Mouse (Mus musculus) testis, adult 2 months (tissue): Measurements from ENCODE around the gene Me1. TPM values are rescaled to one million over a fixed set of nuclear protein-coding genes. Genes with fewer than 3 reads are reported as not detected.

Experiments
- H3K27ac ChIP-seq: fragments of 200-500 bp; 2 replicates; pipeline ENCODE4 v1.5.1; 2012; ENCODE audit warnings: low read depth, low read length; ENCODE audit not compliant: control insufficient read depth, insufficient read depth
- H3K27me3 ChIP-seq: fragments of 200-500 bp; 2 replicates; pipeline ENCODE4 v1.6.1; 2012; ENCODE audit warnings: mild to moderate bottlenecking, low read length, moderate library complexity; ENCODE audit not compliant: control insufficient read depth, insufficient read depth
- H3K36me3 ChIP-seq: fragments of 200-500 bp; 2 replicates; pipeline ENCODE4 v1.6.1; 2012; ENCODE audit warnings: mild to moderate bottlenecking, low read length; ENCODE audit not compliant: control insufficient read depth, insufficient read depth
- H3K4me1 ChIP-seq: fragments of 200-500 bp; 2 replicates; pipeline ENCODE4 v1.6.1; 2012; ENCODE audit warnings: low read length; ENCODE audit not compliant: control insufficient read depth, insufficient read depth
- H3K4me3 ChIP-seq: fragments of 200-500 bp; 2 replicates; pipeline ENCODE4 v1.5.1; 2012; ENCODE audit warnings: low read depth, mild to moderate bottlenecking, low read length, moderate library complexity, mixed read lengths; ENCODE audit not compliant: control insufficient read depth
- CTCF ChIP-seq: fragments of 200-500 bp; IDR thresholded peaks from 2 replicates; pipeline ENCODE4 v1.5.1; 2012; ENCODE audit warnings: low read depth, mild to moderate bottlenecking, inconsistent platforms, low read length, moderate library complexity; ENCODE audit not compliant: control insufficient read depth, insufficient read depth, insufficient replicate concordance
- POLR2A ChIP-seq: fragments of 200-500 bp; IDR thresholded peaks from 2 replicates; pipeline ENCODE4 v1.6.1; 2012; ENCODE audit warnings: low read depth, mild to moderate bottlenecking, inconsistent platforms, low read length, moderate library complexity; ENCODE audit not compliant: control insufficient read depth
- polyA plus RNA-seq: library from polyadenylated mRNA; depleted of rRNA; stranded (reverse); fragments of >200 nt; gene quantifications from 2 replicates; pipeline ENCODE4 v1.2.3, GENCODE M21; 2012

Me1 gene
- polyA plus RNA-seq, 1 experiment: 144 TPM

- Histone ChIP-seq H3K36me3 (no peaks in the 10 kb centered on the region; the same call in none of the 2 replicates), H3K27ac (no peak overlapping the region), H3K27me3 (no peaks in the 10 kb centered on the region), H3K4me3 (no peak overlapping the region), H3K4me1 (no peaks in the 10 kb centered on the region)
- TF ChIP-seq POLR2A (no peak), CTCF (peak; percentile 74; the same call in 1 of the 2 replicates)
These were observed 112.0 kb downstream of the Me1 start for GRCm38 (mm10) chr9:86583740-86584139.

DNA sequence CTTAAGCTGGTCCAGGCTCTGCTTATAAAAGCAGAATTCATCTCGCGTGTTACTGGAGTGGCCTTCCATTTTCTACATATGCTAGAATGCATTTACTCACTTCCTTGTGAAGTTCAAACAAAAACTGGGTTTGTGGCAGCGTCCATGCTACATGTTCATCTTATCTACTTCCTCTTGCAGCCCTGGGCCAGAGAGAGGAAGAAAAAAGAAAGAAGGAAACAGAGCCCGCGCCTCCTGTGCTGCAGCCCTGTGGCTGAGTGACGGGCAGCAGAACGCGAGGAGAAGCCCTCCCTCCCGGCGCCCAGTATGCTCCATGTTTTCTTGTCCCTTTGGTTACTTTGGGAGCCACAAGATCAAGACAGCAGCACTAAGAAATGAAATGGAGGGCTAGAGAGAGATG lies 116.1 kb downstream of the Me1 start:
- H3K4me3 ChIP-seq: no peak overlapping the region
- TF ChIP-seq CTCF: no peak
- TF ChIP-seq POLR2A: no peak
- H3K4me1 ChIP-seq: no peaks in the 10 kb centered on the region
- H3K27me3 ChIP-seq: no peaks in the 10 kb centered on the region
- H3K36me3 ChIP-seq: no peaks in the 10 kb centered on the region; the same call in 1 of the 2 replicates
- H3K27ac ChIP-seq: no peak overlapping the region

DNA sequence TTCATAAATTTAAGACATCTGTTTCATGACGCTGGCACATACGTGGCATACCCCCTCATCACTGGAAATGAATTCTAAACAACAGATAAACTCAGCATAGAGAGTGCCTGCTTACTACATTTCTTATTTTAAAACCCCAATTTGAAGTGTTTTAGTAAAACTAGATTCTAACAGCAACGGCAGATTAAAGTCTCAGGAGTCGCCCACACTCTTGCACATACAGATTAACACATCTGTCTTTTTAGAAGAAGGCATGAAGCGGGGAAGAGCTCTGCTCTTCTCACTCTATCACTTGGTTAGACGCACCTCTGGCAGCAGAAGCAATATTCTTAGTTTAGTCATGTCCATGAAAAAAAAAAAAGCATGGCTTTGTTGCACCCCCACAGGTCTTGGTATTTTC lies 120.6 kb downstream of the Me1 start:
- peaks cover 5% of the 10 kb centered on the region for H3K4me1 ChIP-seq
- no peak for TF ChIP-seq CTCF
- no peak for TF ChIP-seq POLR2A
- H3K27me3 ChIP-seq: no peaks in the 10 kb centered on the region

GRCm38 (mm10) chr9:86573616-86574303 lies 122.0 kb downstream of the Me1 start:
- Histone ChIP-seq H3K36me3 (no peaks in the 10 kb centered on the region; the same call in 1 of the 2 replicates), H3K4me3 (no peak overlapping the region), H3K27ac (no peak overlapping the region), H3K4me1 (peaks cover 5% of the 10 kb centered on the region), H3K27me3 (no peaks in the 10 kb centered on the region)
- TF ChIP-seq POLR2A (no peak), CTCF (0 out of 2 replicates have a peak, but pooled peaks have one; percentile 5)

More for the DNA sequence above, 120.6 kb downstream of the Me1 start:
- Histone ChIP-seq H3K36me3 (no peaks in the 10 kb centered on the region; the same call in none of the 2 replicates), H3K27ac (no peak overlapping the region), H3K4me3 (no peak overlapping the region)

GRCm38 (mm10) chr9:86572636-86573291 lies 123.0 kb downstream of the Me1 start:
- Histone ChIP-seq H3K27ac (no peak overlapping the region; the same call in 1 of the 2 replicates), H3K4me3 (peak overlapping the region; percentile 95), H3K4me1 (peaks cover 5% of the 10 kb centered on the region), H3K36me3 (no peaks in the 10 kb centered on the region; the same call in 1 of the 2 replicates), H3K27me3 (no peaks in the 10 kb centered on the region)
- TF ChIP-seq POLR2A: no peak
- TF ChIP-seq CTCF: peak; percentile 45; the same call in 1 of the 2 replicates

DNA sequence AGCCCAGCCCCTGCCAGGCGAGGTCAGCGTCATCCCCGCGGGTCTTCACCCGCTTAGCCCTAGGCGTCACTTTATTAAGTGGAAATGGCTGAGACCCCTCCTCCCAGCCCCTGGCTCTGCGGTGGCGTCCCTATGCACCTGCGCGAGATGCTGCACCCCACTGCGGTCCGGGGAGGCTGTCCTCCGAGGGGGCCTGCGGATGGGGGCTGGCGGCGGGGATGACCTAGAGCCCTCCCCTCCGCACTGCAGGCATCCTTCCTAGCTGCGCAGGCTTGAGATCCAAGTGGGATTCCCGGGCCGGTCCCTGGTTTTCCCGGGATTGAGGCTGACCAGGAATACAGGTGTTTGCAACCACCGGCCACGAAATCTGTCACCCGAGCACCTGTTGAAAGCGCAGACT lies 123.6 kb downstream of the Me1 start:
- TF ChIP-seq POLR2A: no peak; the same call in 1 of the 2 replicates
- H3K27ac ChIP-seq: peak overlapping the region; percentile 73
- peak overlapping the region; percentile 95 for H3K4me3 ChIP-seq
- H3K4me1 ChIP-seq: peaks cover 5% of the 10 kb centered on the region
- H3K27me3 ChIP-seq: no peaks in the 10 kb centered on the region
- H3K36me3 ChIP-seq: no peaks in the 10 kb centered on the region; the same call in 1 of the 2 replicates

DNA sequence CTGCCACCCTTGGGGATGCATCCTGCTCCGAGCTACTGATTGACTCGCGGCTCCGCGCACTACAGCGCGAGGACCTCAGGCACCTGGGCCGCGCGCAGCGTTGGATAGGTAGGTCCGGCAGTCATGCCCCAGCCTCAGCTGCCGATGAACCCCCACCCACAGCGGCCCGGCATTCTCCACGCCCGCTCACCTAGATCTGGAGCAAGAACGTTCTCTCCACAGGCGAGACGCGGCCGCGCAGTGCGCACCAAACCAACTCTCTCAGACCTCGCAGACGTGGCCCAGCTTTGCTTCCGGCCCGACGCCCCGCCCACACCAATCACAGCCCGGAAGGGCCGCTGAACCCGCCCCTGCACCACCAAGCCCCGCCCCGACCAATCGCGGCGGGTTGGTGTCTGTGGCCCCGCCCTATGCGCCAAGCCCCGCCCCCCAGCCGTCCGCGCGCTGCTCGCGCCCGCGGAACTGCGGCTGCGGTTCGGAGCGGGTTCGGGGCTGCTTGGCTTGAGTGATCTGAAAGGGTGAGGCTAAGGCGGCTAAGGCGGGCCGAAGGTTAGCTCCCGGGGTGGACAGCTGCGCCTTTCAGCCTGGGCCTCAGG lies 124.1 kb downstream of the Me1 start, which contains the start of the genes Pgm3 and Rwdd2a:
Gene Pgm3, minus strand, starts transcription at position 303 of the 596 bp plus-strand sequence.
Gene Rwdd2a, plus strand, starts transcription at position 452 of the 596 bp plus-strand sequence.
- Histone ChIP-seq H3K36me3 (no peaks in the 10 kb centered on the region; the same call in 1 of the 2 replicates), H3K27ac (peak within 1 kb of the TSS; percentile 73), H3K4me3 (peak within 1 kb of the TSS; percentile 95), H3K4me1 (peaks cover 5% of the 10 kb centered on the region), H3K27me3 (no peaks in the 10 kb centered on the region)
- TF ChIP-seq POLR2A (peak; percentile 93), CTCF (no peak)
